Mouse (Mus musculus): Measurements from ENCODE around the gene Rho.

Gene Rho

GRCm38 (mm10) chr6:115973881-115974662 is 42.5 kb downstream of the Rho start:
- no peak for DNase-seq (ENCODE audit: extremely low read depth, low read depth, low spot score)

GRCm38 (mm10) chr6:115975606-115976005 is 44.1 kb downstream of the Rho start:
- DNase-seq (ENCODE audit: extremely low read depth, low read depth, low spot score), result no peak

DNA sequence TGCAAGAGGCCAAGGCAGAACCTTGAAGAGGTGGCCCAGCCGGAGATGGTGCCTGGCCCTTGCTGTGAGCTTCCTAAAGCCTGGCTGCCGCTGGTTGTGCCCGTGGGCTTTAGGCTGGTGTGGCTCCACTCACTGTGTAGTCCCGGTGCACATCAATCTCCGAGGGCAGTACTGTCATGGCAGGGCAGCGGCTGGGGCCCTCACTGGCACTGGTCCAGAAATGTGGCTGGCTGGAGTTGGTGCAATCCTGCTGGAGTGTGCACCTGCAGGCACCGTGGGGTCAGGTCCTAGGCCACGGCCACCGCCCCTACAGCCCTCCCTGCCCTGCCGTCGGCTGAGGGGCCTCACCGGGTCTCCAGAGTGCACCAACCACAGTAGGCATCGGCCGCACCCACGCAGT is 46.3 kb downstream of the Rho start:
- DNase-seq (ENCODE audit: extremely low read depth, low read depth, low spot score), result no peak

- DNase-seq (ENCODE audit: extremely low read depth, low read depth, low spot score), result no peak
Observed at GRCm38 (mm10) chr6:115978596-115978995, 47.0 kb downstream of the Rho start.

- no peak for DNase-seq (ENCODE audit: extremely low read depth, low read depth, low spot score)
Observed at GRCm38 (mm10) chr6:115982889-115983288, 51.3 kb downstream of the Rho start.

DNA sequence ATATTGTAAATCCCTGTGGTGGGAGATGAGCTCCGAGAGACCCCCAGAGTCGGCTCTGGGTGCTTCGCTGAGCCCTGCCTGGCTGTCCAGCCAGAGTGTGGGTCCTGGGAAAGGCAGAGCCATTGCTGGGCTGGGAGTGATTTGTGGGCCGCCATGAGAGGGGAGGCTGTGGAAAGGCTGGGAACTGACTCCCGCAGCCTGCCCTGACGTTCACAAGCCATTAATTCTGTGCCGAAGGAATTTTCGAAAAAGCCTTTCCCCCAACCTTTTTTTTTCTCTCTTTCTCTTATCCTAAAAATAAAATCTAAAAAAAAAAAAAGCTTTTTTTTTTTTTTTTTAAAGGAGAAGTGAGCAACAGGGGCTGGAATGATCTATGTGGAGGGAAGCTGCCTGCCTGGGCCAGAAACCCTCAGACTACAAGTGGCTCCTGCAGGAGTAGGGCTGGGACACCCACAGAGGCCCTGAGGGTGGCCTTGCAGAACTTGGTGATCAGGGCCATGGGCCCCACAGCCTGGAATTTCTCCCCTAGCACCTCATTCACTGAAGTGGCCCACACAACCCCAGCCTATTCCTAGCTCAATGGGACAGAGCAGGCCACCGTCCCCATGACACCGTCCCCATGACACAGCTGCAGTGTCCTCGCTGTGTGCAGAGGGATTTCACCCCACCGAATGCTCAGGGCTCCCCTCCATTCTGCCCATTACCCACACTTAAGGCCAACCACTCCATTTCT is 51.9 kb downstream of the Rho start:
- no peak for DNase-seq (ENCODE audit: extremely low read depth, low read depth, low spot score)

DNA sequence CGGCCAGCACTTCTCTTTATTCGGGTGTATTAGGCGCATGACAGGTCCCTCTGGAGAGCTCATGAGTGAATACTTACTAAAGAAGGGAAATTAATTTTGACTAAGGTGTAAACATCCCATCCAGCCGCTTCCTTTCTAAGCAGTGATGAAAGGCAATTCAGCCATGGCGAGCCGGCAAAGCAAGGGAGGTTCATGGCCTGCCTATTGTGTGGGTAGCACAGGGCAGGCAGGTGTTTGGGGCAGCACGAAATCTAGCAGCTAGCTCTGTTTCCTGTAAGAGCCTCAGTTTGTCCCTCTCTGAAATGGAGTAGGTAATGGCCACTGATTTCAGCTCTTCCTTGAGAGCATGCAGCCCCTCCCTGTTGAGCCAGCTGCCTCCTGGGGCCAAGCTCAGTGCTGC is 53.0 kb downstream of the Rho start:
- no peak for DNase-seq (ENCODE audit: extremely low read depth, low read depth, low spot score)

GRCm38 (mm10) chr6:115985622-115986021 is 54.1 kb downstream of the Rho start:
- no peak for DNase-seq (ENCODE audit: extremely low read depth, low read depth, low spot score)

GRCm38 (mm10) chr6:115986472-115987095 is 55.0 kb downstream of the Rho start:
- no peak for DNase-seq (ENCODE audit: extremely low read depth, low read depth, low spot score)

DNA sequence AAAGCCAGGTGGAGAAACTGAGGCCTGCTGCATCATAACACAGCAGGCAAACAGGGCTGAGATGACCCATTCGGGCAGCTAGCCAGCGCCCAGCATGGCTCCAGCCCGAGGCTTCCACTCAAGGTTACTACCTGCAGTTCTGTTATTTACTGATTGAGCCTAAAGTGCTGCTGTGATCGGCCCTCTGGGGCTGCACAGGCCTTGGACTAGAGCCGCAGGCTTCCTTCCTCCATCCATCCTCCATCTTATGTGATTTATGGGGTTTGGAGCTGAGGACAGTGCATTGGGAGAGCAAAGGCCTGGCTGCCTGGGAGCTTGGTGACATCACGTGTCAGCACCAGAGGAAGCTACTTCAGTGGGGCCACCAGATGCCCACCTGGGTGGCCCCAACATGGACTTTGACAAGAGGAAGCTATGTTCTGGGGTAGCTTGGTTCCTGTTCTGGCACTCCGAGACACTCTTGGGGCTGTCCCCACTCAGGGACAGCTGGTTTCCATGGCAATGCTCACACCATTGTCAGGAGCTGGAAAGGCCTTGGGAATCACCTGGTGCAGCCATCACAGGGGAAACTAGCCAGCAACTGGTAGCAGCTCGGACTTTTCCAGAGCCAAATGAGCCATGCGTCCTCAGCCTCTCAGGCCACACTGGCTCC is 55.7 kb downstream of the Rho start:
- no peak for DNase-seq (ENCODE audit: extremely low read depth, low read depth, low spot score)

- no peak for DNase-seq (ENCODE audit: extremely low read depth, low read depth, low spot score)
Observed at GRCm38 (mm10) chr6:115989032-115989431, 57.5 kb downstream of the Rho start.

DNA sequence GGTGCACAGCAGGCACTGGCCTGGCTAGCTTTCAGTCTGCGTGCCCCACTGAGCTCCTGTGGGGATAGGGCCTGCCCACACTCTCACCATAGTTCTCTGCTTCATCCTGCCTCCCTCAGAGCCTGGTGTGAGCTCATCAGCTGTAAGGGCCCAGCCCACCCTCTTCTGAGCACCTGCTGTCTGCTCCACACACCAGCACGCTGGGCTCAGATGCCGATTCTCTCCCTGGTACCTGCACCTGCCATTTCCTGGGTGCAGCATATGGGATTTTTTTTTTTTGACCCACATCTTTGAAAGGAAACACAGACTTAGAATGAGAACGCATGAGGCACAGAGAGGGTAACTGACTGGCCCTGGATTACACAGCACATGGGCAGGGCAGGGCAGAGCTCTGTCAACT is 58.1 kb downstream of the Rho start:
- DNase-seq (ENCODE audit: extremely low read depth, low read depth, low spot score), result no peak

All from fat pad, adult 2 months (tissue).